Mouse (Mus musculus) thymus, postnatal 10 days (tissue): ENCODE measurements around the gene Tbx2.

Source experiments
- DNase-seq, 2 experiments: peaks; one replicate each; pipeline ENCODE4 v3.0.0; 2021; ENCODE audit warnings: low spot score in 2 of 2

The Tbx2 gene

GRCm38 (mm10) chr11:85887801-85888450 is 55.6 kb downstream of the Tbx2 start:
- no peak for DNase-seq

- DNase-seq: no peak
Measured at GRCm38 (mm10) chr11:85888451-85888961, 56.2 kb downstream of the Tbx2 start.

GRCm38 (mm10) chr11:85889056-85889729 is 56.8 kb downstream of the Tbx2 start:
- no peak for DNase-seq

GRCm38 (mm10) chr11:85889730-85890562 is 57.6 kb downstream of the Tbx2 start:
- DNase-seq: no peak

- no peak for DNase-seq
Measured at GRCm38 (mm10) chr11:85890563-85890845, 58.2 kb downstream of the Tbx2 start.

GRCm38 (mm10) chr11:85891010-85891691 is 58.8 kb downstream of the Tbx2 start:
- no peak for DNase-seq
